Mouse (Mus musculus) retina, adult 2 months (tissue): ENCODE results near the gene Bcas1.

Experiments
- DNase-seq: peaks from one replicate; pipeline ENCODE4 v3.0.0-alpha.2; 2012; ENCODE audit warnings: low read depth, low spot score

Gene Bcas1

DNA sequence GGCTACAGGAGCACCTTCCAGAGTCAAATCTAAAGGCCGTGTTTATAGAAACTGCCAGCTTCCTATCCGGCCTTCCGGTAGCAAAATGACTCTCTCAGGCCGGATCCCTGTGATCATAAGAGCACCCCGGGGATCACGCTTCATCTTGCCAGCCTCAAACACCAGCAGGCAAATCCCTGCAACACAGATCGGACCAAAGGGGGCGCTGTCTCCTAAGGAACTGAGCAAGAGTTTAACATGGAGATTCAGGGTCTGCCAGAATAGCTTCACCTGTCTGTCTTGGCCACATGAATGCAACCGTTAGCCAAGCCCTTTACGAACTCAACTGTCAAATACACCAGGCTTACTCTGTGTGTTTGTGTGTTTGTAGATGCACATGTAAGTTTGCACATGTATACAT lies 8.9 kb downstream of the Bcas1 start:
- no peak for DNase-seq

DNA sequence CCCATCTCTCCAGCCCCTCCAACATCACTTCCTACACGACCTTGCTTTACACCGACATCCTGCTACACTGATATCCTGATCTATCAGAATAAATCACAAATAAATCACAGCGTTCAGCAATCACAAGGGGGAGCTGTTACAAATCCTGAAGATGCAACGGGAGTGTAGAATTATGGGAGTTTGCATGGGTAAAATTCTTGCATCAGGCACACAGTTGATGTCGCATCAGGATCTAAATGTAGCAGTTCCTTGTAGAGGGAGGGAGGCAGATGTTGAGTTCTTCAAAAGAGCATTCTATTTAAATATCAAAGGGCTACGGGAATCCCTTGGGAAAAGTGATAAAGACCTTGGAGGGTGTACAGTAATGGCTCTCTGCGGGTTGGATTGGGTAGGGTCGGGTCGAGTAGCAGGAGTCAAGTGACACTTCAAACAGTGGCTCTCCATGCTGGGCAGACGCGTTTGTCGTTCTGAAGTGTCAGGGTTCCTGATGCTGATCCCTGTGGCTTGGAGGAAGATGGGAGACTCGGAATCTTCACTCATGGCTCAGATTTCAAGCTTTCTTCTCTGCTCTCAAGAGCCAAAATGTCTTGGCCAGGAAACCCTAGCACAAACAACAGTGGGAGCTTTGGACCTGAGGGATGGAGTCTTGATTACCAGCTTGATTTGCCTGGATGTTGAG lies 16.0 kb downstream of the Bcas1 start:
- no peak for DNase-seq

DNA sequence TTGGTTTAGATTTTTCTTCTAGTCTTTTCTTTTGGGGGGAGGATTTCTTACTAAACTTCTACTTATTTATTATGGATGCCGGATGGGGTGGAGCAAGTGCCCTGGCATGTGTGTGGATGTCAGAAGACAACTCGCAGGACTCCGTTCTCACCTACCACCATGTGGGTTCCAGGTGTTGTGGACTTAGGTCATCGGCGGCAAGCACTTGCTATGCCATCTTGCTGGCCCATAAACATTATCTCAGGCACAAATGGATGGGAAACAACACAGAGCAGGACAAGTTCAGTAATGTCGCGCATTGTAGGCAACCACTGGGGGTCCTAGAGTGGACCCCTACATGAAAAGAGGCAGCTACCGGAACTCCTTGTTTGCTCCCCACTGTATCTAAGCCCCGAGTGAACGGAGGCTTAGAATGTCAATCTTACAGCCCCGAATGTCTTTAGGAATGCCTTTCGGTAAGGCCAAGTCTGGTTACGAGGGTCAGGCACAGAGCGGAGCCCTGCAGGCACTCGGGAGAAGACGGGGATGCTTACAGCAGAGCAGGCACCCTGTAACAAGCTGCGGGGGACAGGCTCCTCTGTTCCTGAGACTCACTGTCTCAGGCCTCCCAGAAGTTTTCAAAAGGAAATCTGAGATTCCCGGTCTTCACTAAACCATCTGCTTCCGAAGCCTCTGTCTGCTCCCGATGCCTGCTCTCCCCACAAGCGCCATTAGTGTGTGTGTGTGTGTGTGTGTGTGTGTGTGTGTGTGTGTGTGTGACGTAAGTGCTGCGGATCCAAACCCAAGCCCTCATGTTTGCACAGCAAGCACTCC lies 16.8 kb downstream of the Bcas1 start:
- no peak for DNase-seq

DNA sequence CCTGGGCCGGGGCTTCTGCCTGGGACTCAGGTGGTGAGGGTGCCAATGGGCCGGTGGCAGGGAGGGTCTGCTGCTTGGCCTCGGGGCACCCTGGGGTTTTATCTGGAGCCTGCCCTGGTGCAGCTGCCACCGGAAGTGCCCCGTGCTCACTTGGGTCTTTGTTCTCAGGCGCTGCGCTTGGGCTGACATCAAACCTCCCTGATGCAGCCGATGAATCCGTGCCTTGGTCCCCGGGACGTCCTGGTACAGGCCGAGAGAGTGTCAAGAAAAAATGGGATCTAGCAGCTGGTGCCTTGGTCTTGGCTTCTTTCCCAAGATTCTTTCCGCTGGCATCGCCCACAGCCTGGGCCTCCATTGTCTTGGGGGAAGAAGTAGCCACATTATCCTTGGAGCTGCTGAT lies 21.2 kb downstream of the Bcas1 start:
- no peak for DNase-seq

DNA sequence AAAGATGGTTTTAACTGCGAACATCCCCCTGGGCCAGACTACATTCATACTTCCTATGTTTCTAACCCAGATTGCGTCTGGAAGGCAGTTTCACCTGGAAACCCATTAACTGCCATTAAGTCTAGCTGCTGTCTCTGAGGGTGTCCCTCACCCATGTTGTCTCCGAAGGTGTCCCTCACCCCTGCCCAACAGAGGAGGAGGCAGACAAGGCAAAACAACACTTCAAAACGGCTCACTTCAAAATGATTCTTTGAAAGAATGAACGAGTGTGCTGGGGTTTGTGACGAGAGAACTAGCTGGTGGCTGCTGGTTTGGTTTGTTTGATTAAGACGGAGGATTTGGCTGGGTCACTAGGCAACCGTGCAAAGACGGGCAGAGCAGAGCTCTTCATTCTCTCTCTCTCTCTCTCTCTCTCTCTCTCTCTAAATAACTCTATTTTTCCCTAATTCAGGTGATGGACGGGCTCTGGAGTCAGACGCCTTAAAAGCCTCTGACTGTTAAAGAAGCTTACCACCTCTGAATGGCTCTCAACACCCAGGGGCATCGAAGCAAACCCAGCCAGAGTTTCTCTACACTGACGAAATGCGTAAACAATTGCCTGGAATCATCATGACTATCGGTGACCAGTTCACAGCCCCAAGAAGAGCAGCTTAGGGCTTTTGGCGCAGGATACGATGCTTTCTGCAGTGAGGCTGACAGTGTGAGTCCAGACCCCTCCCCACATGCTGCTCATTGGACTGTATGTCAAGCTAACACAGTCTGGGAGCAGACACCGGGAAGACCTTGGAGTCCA lies 22.7 kb downstream of the Bcas1 start:
- DNase-seq, result no peak

DNA sequence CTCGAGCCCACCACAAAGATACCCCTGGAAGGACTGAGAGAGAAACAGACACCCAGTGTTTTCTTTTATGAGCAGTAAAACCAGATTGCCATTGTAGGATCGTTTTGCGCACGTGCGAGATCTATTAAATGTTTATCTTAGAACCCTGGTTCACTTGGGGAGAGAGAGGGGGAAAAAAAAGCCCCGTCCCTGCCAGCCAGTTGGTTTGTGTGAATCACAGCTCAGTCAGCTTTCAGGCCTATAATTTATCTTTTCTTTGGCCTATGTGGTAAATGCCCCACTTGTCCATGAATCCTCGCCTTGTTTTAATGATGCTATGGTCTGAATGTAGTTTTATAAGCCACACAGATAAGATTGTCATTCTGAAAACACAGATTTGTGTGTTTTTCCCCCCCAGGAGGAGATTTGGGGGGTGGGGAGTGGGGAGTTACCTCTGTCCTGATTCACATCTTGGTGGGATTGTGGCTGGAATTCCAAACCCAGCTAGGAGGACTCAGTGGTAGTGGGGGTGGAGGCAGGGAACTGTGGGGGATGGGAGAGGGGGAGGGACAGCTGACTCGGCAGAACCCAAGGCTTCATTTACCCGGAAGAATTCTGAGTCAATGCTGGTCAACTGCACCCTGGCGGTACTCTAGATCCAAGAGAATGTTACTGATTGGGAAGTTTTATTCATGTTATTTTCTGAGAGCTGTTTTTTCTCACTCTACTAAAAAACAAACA lies 23.8 kb downstream of the Bcas1 start:
- no peak for DNase-seq

DNA sequence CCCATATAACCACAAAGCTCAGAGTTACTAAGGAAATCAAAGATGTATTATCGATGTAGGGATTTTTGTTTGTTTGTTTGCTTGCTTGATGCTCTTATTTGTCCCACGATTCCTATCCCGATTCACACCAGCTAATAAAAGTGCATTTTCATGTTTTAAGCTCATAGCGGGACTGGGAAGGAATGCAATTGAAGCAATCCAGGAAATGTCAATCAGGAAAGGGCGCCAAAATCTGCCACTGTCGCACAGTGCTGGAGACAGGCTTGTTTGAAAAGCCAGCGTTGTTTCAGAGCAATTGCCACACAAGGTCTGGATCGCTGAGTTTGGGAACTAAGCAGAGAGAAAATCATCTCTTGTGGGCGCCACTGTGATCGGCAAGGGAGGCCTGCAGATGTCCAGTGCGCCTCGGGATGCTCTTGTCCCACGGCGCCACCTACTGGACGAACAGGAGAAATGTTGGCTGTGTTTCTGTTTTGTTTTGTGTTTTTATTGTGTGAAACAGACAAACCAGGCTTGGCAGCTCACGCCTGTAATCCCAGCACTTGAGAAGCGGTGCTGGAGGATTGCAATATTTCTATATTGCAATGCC lies 26.3 kb downstream of the Bcas1 start:
- DNase-seq, result peak; percentile 46

DNA sequence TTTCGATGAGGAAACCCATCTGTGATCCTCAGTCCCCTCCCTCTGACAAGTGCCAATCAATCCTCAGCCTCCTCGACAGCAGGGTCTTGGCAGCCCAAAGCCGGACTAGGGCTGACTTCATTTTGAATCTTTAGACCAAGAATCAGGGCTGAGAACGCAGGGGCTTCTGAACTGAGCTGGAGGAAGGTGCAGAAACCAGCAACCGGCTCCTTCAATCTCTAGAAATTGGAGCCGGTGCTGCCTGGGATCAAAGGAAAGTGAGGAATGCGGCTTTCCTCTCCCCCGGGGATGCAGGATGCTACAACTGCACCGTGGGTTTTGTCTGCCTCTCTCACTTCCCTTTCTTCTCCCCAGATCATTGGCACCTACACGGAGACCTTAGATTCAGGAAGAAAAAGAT lies 27.0 kb downstream of the Bcas1 start:
- no peak for DNase-seq

DNA sequence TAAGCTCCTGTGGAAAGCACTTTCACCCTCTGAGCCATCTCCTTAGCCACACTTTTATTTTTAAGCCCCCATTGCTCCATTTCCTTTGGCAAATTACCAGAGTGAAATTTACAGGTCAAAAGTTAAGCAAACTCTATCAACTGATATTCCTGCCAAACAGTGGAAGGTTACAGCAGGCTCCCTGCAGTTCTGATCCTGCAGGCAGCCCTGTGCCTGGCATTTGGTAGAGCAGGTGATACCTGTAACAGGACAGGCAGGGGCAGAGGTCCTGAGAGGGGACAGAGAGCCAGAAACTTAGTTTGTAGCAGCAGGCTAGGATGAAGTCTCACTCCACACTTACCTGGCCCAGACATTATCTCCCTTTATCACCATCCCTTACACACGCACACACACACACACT lies 35.7 kb downstream of the Bcas1 start:
- DNase-seq, result no peak

DNA sequence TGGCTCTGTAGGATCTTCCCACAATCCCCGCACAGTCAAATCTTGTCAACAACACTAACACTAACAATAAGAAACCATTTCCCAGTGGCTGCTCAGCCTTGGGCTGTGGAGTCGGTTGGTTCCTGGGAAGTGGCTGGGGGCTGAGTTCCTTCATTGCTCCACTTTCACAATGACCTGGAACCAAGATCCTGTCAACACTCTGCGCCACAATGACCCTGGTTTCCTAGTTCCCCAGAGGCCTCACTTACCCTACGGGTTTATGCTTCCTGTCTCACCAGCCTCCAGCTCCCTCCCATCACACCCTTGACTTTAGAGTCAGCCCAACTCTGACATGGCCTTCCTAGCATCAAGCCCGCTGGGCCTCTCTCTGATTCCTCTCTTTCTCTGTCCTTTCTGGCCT lies 39.3 kb downstream of the Bcas1 start:
- DNase-seq, result no peak

DNA sequence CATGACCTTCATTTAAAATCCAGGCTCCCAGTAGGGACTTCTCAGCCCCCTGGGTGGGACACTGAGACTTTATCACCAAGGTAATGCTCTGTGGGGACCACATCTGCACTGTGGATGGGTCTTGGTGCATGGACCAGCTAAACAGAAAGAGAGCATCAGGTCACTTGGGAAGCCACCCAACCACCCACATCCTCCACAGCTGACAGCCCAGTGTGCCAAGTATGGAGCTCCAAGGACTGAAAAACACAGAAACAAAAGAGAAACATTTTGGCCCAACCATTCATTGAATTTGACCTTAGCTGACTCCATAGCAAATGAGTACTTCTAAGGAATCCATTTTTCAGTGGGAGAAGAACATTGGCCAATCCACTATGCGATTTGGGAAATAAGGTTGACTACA lies 42.1 kb downstream of the Bcas1 start:
- no peak for DNase-seq

DNA sequence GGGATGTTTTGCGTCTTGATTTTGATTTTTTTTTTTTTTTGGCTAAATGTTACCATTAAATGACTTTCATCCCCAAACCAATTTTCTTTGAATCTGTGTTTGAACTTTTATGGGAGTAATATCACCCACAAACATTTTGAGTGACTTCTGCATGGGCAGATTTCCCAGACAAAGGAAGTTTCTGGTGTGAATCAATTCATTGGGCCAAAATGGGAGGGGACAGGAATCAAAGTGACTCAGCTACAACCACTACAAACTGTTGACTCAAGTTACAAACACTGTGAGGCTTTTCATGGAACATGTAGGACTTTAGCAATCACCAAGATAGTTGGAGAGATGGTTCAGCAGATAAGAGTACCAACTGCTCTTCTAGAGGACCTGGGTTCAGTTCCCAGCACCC lies 42.9 kb downstream of the Bcas1 start:
- DNase-seq, result no peak

DNA sequence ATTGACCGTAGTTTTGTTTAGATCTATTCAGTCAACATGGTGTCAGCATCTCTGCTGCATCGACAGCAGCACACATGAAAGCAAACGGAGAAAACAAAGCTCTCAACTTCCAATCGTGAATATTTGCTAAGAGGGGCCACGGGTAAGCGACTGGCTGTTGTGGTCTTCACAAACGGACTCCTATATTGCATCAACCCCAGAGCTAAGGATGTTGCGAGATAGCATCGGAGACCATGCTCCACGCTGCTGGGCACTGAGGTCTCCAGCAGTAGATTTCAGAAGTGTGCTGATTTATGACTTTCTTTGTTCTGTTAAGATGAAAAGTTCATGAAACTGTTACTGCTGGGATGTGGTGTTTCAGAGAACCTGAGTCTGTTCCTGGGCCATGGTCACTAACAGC lies 54.3 kb downstream of the Bcas1 start:
- DNase-seq, result no peak

DNA sequence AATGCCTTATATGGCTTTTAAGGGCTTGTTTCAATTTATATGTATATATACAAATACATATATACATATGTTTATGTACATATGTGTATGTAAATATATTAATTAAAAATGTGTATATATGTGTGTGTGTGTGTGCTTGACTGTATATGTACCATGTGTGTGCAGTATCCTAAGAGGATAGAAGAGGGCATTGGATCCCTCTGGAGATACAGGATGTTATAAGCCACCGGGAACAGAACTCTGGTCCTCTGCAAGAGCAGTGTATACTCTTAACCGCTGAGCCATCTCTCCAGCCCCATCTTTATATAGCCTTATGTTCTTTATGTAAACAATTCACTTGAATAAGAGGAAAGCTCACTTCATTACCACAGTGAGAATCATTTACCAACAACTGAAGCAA lies 62.0 kb downstream of the Bcas1 start:
- DNase-seq, result no peak

DNA sequence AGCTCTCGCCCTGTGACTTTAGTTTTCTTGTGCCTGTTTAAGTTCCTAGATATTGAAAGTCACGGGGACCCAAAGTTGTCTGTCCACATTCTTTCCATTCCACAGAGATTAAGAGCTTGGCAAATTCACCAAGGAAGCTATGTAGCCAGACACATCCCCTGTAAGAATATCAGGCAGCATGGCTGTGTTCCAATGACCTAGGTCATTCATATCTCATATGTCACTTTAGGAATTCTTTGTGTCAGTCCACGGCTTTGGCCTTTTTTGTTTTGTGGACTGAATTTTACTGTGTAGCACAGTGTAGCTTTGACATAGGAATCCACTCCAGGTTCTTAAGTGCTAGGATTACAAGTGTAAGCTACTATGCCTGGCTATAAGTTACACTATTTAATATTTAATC lies 62.4 kb downstream of the Bcas1 start:
- no peak for DNase-seq

DNA sequence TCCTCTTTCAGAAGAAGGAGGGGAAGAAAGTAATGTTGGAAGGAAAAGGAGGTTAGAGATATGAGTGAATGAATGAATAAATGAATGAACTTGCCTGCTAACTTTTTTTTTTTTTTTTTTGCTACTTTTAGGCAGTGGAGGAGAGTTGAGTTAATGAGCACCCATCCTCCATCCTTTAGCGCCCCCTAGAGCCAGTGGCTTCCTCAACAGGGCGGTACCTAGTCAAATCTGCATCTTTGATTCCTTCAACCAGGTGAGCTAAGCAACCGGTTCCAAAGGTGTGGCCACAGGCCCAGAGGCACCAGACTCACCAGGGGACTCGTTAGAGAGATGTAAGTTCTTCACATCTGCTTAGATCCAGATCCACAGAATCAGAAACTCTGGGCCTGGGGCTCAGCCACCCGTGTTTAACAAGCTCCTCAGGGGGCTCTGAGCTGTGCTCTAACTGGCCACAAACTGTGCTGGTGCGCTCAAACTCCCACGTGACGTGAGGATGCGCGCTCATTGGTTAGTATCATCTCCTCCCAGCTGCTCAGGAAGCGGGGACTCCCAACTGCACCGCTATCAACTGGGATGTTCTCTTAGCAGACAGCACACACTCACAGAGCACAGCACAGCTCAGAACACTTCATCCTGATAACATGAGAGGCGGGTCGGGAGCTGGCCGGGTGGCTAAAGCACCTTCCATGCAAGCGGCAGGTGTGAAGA lies 70.8 kb downstream of the Bcas1 start:
- no peak for DNase-seq

DNA sequence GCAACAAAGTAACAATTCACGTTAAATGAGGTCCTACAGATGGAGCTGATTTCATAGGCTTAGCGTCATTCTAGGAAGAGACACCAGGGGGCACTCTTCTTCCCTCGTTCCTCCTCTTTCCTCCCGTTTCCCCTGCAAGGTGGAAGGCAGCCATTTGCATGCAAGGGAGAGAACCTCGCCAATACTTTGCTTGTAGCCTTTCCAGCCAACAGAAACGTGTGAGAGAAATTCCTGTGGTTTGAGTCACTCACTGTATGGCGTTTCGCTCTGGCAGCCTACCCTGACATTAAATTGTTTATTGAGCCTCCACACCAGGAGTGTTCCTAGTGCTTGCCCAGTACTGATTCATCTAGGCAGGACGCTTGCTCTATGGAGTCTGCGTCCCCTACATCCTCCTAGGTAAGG lies 72.7 kb downstream of the Bcas1 start:
- DNase-seq, result peak; percentile 45

DNA sequence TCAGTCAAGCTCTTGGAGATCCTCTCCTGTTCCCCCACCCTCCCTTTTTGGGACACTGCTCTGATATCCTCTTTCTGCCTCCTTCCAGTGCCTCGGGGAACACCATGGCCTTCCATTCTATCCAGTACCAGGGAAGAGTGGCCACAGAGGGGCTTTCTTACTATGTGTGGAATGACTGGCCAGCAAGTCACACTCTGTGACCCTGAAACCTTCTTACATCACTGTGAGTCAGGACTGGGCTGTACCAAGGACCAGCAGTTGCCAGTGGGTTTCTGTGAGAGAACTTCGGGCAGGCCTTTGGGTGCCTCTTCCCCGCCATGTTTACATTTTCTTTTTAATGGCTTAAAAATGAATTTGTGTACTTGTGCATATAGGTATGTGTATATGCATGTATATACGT lies 75.4 kb downstream of the Bcas1 start:
- no peak for DNase-seq

DNA sequence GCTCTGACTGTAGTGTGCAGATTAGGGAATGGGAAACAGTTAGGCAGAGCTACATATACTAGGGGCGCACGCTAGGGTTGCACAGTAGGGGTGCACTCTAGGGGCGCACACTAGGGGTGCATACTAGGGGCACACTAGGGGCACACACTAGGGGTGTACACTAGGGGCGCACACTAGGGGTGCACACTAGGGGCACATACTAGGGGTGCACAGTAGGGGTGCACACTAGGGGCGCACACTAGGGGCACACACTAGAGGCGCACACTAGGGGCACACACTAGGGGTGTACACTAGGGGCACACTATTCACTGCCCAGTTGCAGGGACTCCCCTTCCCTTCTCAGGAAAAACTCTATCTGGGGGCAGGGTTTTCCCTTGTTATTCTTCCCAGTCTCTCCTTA lies 75.8 kb downstream of the Bcas1 start:
- DNase-seq, result no peak

DNA sequence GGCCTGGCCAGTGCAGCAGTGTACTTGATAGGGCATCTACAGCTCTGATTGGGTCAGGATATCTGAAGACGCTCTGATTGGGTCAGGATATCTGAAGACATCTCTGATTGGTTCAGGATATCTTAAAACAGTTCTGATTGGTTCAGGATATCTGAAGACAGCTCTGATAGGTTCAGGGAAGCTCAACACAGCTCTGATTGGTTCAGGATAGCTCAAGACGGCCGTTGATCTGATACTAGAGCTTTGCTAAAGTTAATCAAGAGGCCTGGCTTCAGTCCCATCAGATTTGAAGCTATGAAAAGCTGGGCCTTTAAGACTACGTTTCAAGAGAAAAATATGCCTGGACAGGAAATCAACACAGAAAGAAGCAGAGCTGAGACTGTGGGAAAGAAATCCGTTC lies 77.9 kb downstream of the Bcas1 start:
- DNase-seq, result no peak

DNA sequence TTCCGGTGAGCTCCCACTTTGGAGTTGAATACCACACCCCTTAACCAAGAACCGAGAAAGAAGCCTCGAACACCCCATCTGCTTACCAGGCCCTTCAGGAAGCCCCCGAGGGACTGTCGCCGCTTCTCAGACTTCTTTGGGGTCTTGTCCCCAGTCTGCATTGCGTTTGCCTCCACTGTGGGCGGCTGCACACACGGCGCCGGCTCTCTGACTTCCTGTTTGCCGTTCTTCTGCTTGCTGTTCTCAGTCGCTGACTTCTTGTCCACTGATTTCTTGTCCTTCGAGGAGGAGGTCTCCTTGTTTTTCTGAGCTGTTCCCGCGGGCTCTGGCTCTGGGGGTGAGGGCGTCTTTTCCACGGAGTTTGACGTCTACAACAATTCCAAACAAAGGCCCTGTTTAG lies 78.5 kb downstream of the Bcas1 start:
- no peak for DNase-seq
